ENCODE assay signal across 27 mouse cellular contexts in the genomic region with DNA sequence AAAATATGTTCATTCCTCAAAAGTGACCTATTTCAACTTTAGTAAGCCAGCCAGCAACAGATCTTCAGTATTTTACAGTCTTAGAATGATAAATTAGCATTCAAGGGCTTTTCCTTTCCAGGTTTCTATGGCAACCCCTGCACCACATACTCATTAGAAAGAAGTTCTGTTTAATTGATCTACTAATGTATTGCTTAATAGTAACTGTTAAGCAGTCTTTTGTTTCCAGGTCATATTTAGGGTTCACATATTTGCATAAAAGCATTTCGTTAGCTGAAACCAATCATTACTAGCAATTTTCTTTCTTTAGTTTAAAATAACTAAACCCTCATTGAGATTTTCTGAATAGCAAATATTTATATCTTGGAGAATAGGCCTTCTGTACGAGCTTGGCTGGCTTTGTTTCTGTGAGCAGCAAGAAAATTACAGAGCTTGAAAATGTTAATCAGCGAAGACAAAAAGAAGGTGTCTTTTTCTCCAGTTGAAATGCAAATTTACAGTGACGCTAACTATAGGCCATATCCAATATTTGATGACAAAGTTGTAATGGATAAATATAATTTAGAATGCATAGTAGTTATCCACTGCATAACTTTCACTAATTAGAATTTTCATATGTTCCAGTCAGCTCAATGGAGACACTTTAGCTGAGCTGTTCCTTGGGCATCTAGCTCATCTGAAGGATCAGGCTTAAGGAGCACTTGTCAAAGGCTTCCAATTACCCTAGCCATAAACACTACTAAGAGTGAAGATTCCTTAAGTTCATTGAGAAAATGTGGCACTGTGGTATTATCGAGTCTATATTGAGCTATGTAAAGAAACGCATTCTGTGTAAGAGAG.
A peak's percentile ranks its signal among the peaks of the same experiment; 100 is the strongest.
DNase-seq lines count a peak whose midpoint lies in the region; ATAC-seq and TF ChIP-seq lines count a peak whose summit lies in the region.
"Had no signal": no experiment of that assay in that cellular context is flagged by ENCODE, and none has a peak within 500 bp of the region (broad histone marks: within the 10 kb centered on the region; RNA-seq: fewer than 3 reads in every experiment).

No protein-coding gene starts in this region.

- H3K27me3 ChIP-seq in hindbrain, postnatal 0 days (ENCODE audit: insufficient read depth, low read length), result no peaks in the 10 kb centered on the region
- H3K27me3 ChIP-seq in hindbrain, embryonic 13.5 days, result no peaks in the 10 kb centered on the region
- peaks cover 5% of the 10 kb centered on the region; the same call in 1 of the 2 replicates for H3K27me3 ChIP-seq in forebrain, embryonic 16.5 days (replicated peaks; ENCODE audit: control insufficient read depth, insufficient read depth, low read length)
- H3K27me3 ChIP-seq: heart, embryonic 13.5 days; kidney, embryonic 15.5 days; liver, embryonic 12.5 days had no signal

- H3K27ac ChIP-seq in hindbrain, postnatal 0 days, result no peak overlapping the region
- no peak overlapping the region for H3K27ac ChIP-seq in hindbrain, embryonic 13.5 days
- no peak overlapping the region for H3K27ac ChIP-seq in forebrain, embryonic 16.5 days (ENCODE audit: low read length)
- H3K27ac ChIP-seq: gastrocnemius, adult 2 months; heart, adult 2 months; heart, embryonic 13.5 days; kidney, embryonic 15.5 days; layer of hippocampus, adult 2 months; left cerebral cortex, adult 2 months; liver, embryonic 12.5 days; stomach, postnatal 0 days had no signal

- no peaks in the 10 kb centered on the region for H3K9me3 ChIP-seq in hindbrain, postnatal 0 days (ENCODE audit: low read length)
- no peaks in the 10 kb centered on the region for H3K9me3 ChIP-seq in hindbrain, embryonic 13.5 days
- no peaks in the 10 kb centered on the region for H3K9me3 ChIP-seq in forebrain, embryonic 16.5 days (ENCODE audit: control insufficient read depth, low read length)
- H3K9me3 ChIP-seq: heart, embryonic 13.5 days; kidney, embryonic 15.5 days; liver, embryonic 12.5 days had no signal

- no peak overlapping the region for H3K4me2 ChIP-seq in hindbrain, postnatal 0 days (ENCODE audit: low read depth, low read length)
- H3K4me2 ChIP-seq in hindbrain, embryonic 13.5 days, result no peak overlapping the region
- no peak overlapping the region for H3K4me2 ChIP-seq in forebrain, embryonic 16.5 days (ENCODE audit: low read length)
- H3K4me2 ChIP-seq: heart, embryonic 13.5 days; kidney, embryonic 15.5 days; liver, embryonic 12.5 days had no signal

- ATAC-seq in hindbrain, postnatal 0 days, result no peak
- no peak for ATAC-seq in hindbrain, embryonic 13.5 days (ENCODE audit: low FRiP score)
- ATAC-seq in forebrain, embryonic 16.5 days, result peak; percentile 94
- ATAC-seq: CD4-positive, CD25-positive, alpha-beta regulatory T cell, adult 4 months; liver, embryonic 12.5 days; liver, postnatal 0 days had no signal

- TF ChIP-seq CTCF in hindbrain, postnatal 0 days (IDR thresholded peaks at IDR 0.05; ENCODE audit: low read depth), result no peak

- no peaks in the 10 kb centered on the region for H3K36me3 ChIP-seq in hindbrain, postnatal 0 days (ENCODE audit: insufficient read depth, low read length)
- no peaks in the 10 kb centered on the region for H3K36me3 ChIP-seq in hindbrain, embryonic 13.5 days
- H3K36me3 ChIP-seq in forebrain, embryonic 16.5 days (ENCODE audit: control insufficient read depth, insufficient read depth), result no peaks in the 10 kb centered on the region
- H3K36me3 ChIP-seq: heart, embryonic 13.5 days; kidney, embryonic 15.5 days; liver, embryonic 12.5 days had no signal

- no peak overlapping the region for H3K4me3 ChIP-seq in hindbrain, postnatal 0 days (ENCODE audit: low read length)
- H3K4me3 ChIP-seq in hindbrain, embryonic 13.5 days, result no peak overlapping the region
- H3K4me3 ChIP-seq in forebrain, embryonic 16.5 days (replicated peaks; ENCODE audit: low read length), result no peak overlapping the region
- H3K4me3 ChIP-seq: gastrocnemius, adult 2 months; heart, adult 2 months; heart, embryonic 13.5 days; kidney, embryonic 15.5 days; layer of hippocampus, adult 2 months; left cerebral cortex, adult 2 months; liver, embryonic 12.5 days had no signal

- DNase-seq in hindbrain, postnatal 0 days (ENCODE audit: low spot score), result peak; percentile 3
- DNase-seq in brain, adult 2 months (ENCODE audit: low read depth, low spot score), result peak; percentile 30
- peak; percentile 51 for DNase-seq in brain, embryonic 18.5 days (ENCODE audit: low read depth, low spot score)
- no peak for DNase-seq in embryo, embryonic 9.5 days (ENCODE audit: extremely low spot score)
- DNase-seq in cerebellum, adult 18-20 months, result no peak
- no peak for DNase-seq in kidney, postnatal 14 days
- DNase-seq: adrenal gland, postnatal 14 days; cerebellum, adult 8-10 months; cerebellum, postnatal 25 days; gastrocnemius, adult 2 months; heart, adult 2 months; heart, postnatal 10 days; kidney, adult 18-20 months; kidney, postnatal 36 days; liver, postnatal 0 days; lung, postnatal 36 days; thymus, adult 2 months; thymus, postnatal 4 days had no signal

- H3K9ac ChIP-seq in hindbrain, postnatal 0 days (replicated peaks; ENCODE audit: low read length), result no peak overlapping the region
- H3K9ac ChIP-seq in hindbrain, embryonic 13.5 days, result no peak overlapping the region
- no peak overlapping the region for H3K9ac ChIP-seq in forebrain, embryonic 16.5 days (replicated peaks; ENCODE audit: low read depth, low read length)
- H3K9ac ChIP-seq: heart, embryonic 13.5 days; kidney, embryonic 15.5 days; liver, embryonic 12.5 days; liver, postnatal 0 days had no signal

- 65% methylated on average over 6 of the region's 6 CpGs for WGBS in hindbrain, postnatal 0 days
- WGBS in hindbrain, embryonic 13.5 days, result 71% methylated on average over 6 of the region's 6 CpGs
- WGBS in forebrain, embryonic 16.5 days, result 25% methylated on average over 6 of the region's 6 CpGs

- H3K4me1 ChIP-seq in hindbrain, postnatal 0 days (ENCODE audit: insufficient read depth, low read length), result no peaks in the 10 kb centered on the region
- H3K4me1 ChIP-seq in hindbrain, embryonic 13.5 days (replicated peaks), result no peaks in the 10 kb centered on the region
- peaks cover 4% of the 10 kb centered on the region; the same call in 1 of the 2 replicates for H3K4me1 ChIP-seq in forebrain, embryonic 16.5 days (replicated peaks; ENCODE audit: control insufficient read depth, insufficient read depth, low read length)
- H3K4me1 ChIP-seq: heart, embryonic 13.5 days; kidney, embryonic 15.5 days; liver, embryonic 12.5 days had no signal

Comparison
In these comparisons a context has a peak if more than half of its experiments do, and no peak if none do; other contexts are left out.
1. DNase-seq: peak in hindbrain, postnatal 0 days (single experiment), brain, adult 2 months (single experiment) and brain, embryonic 18.5 days (single experiment); none in embryo, embryonic 9.5 days (single experiment), cerebellum, adult 18-20 months (0 of 2) and kidney, postnatal 14 days (single experiment).